Mouse (Mus musculus): ENCODE measurements at regions not wholly inside any gene's neighbourhood (a gene's known extent, or its start where the extent isn't known, plus 50 kb on each side); places are given as distances from the start of the nearest gene placed in this dataset.

DNA sequence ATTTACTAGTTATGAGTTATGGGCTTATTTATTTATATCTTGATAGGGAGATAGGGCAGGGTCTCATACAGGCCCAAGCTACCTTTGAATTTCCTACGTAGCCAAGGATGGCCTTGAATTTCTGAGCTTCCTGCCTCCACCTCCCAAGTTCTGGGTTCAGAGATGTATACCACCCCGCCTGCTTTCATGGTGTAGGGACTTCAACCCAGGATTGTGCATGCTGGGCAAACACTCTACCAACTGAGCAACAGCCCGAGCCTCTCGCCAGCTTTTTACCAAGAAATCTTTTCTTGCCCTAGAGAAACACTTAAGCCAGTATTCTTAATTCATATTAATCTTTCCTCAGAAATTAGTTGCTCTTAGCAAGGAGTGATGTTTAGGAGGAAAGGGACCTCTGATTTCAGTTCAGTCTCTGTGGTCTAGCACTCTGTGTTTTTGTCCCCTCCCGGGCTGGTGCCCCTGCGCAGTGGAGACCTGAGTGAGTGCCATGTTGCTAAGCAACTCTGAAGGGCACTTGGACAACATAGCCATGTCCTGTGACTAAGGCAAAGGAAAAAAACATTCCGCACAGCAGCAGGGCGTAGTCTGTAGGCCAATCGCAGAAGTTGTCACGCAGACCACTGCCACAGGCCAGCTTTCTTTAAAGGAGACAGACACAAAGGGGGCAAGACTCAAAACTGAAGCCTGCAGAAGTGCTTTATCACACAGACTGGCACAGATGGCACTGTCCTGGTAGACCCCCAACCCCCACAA is 83.2 kb upstream of the Gm6793 start:
- ATAC-seq (ENCODE audit: insufficient read depth, low read depth): peak; percentile 99
- 52% methylated on average over 10 of the region's 10 CpGs for WGBS
- Histone ChIP-seq H3K36me3 (replicated peaks; ENCODE audit: control insufficient read depth, insufficient read depth, low read length) (no peaks in the 10 kb centered on the region), H3K27ac (ENCODE audit: low read depth) (peak overlapping the region; percentile 86), H3K4me1 (ENCODE audit: control insufficient read depth, insufficient read depth) (no peaks in the 10 kb centered on the region), H3K4me3 (ENCODE audit: low read depth, low read length) (no peak overlapping the region), H3K9me3 (replicated peaks; ENCODE audit: control insufficient read depth, low read length) (no peaks in the 10 kb centered on the region), H3K4me2 (ENCODE audit: low read depth, low read length) (no peak overlapping the region), H3K27me3 (ENCODE audit: control insufficient read depth, insufficient read depth, low read length) (no peaks in the 10 kb centered on the region), H3K9ac (replicated peaks; ENCODE audit: low read depth, low read length) (no peak overlapping the region)
- TF ChIP-seq CTCF (IDR thresholded peaks at IDR 0.05; ENCODE audit: low read depth) (no peak), EP300 (IDR thresholded peaks at IDR 0.05; ENCODE audit: low read depth) (no peak)
- peak; percentile 85 for DNase-seq (ENCODE audit: low spot score)

- Histone ChIP-seq H3K9ac (replicated peaks; ENCODE audit: low read depth, low read length) (no peak overlapping the region), H3K36me3 (replicated peaks; ENCODE audit: control insufficient read depth, insufficient read depth, low read length) (no peaks in the 10 kb centered on the region), H3K27ac (ENCODE audit: low read depth) (no peak overlapping the region), H3K4me1 (ENCODE audit: control insufficient read depth, insufficient read depth) (no peaks in the 10 kb centered on the region), H3K4me3 (ENCODE audit: low read depth, low read length) (no peak overlapping the region), H3K27me3 (ENCODE audit: control insufficient read depth, insufficient read depth, low read length) (no peaks in the 10 kb centered on the region), H3K9me3 (replicated peaks; ENCODE audit: control insufficient read depth, low read length) (no peaks in the 10 kb centered on the region; the same call in 1 of the 2 replicates), H3K4me2 (ENCODE audit: low read depth, low read length) (no peak overlapping the region)
- no peak for ATAC-seq (ENCODE audit: insufficient read depth, low read depth)
- TF ChIP-seq EP300 (IDR thresholded peaks at IDR 0.05; ENCODE audit: low read depth): no peak
- TF ChIP-seq CTCF (IDR thresholded peaks at IDR 0.05; ENCODE audit: low read depth): no peak
- 68% methylated on average over 2 of the region's 2 CpGs for WGBS
- DNase-seq (ENCODE audit: low spot score): no peak
Measured at GRCm38 (mm10) chr8:112094881-112095280, 80.0 kb upstream of the Gm6793 start.

DNA sequence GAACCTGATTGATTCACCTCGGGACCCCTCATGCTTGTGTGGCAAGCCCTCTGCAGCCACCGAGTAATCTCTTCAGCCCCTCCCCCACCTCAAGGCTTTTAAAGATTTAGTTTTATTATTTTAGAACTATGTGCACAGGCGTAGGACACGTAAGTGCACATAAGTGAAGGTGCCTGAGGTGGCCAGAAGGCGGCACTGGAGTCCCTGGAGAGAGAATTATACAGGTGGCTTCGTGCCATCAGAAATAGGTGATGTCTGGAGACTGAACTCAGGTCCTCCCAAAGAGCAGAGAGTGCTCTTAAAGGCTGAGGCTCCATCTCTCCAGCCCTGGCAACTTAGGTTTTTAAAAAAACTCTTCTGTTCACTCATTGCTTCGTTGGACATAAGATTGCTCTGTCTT is 78.7 kb upstream of the Gm6793 start:
- no peaks in the 10 kb centered on the region for H3K27me3 ChIP-seq (ENCODE audit: control insufficient read depth, insufficient read depth, low read length)
- TF ChIP-seq CTCF (IDR thresholded peaks at IDR 0.05; ENCODE audit: low read depth) (peak; percentile 22; the same call in 1 of the 2 replicates), EP300 (IDR thresholded peaks at IDR 0.05; ENCODE audit: low read depth) (no peak)
- WGBS: 62% methylated on average over 7 of the region's 7 CpGs
- H3K27ac ChIP-seq (ENCODE audit: low read depth): no peak overlapping the region
- no peak for DNase-seq (ENCODE audit: low spot score)
- no peaks in the 10 kb centered on the region for H3K4me1 ChIP-seq (ENCODE audit: control insufficient read depth, insufficient read depth)
- H3K4me3 ChIP-seq (ENCODE audit: low read depth, low read length): no peak overlapping the region
- no peak overlapping the region for H3K9ac ChIP-seq (replicated peaks; ENCODE audit: low read depth, low read length)
- no peaks in the 10 kb centered on the region for H3K36me3 ChIP-seq (replicated peaks; ENCODE audit: control insufficient read depth, insufficient read depth, low read length)
- H3K4me2 ChIP-seq (ENCODE audit: low read depth, low read length): no peak overlapping the region
- H3K9me3 ChIP-seq (replicated peaks; ENCODE audit: control insufficient read depth, low read length): no peaks in the 10 kb centered on the region; the same call in 1 of the 2 replicates
- no peak for ATAC-seq (ENCODE audit: insufficient read depth, low read depth)

DNA sequence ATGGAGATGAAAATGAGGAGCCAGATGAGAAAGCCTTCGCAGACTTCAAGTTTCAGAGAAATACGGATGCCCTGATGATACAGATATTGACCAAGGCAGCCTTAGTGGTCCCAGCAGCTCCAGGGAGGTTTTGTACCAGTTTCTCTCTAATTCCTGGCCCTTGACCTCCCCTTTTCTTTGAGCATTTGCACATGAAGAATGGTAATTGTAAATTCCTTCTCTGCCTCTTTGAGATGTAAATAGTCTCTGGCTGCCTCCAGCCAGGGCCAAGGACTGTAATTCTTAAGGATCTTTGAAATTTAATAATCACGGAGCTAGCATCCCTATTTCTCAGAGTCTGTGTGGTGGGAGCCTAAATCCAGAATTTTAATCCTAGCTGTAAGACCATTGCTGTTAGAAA is 78.0 kb upstream of the Gm6793 start:
- Histone ChIP-seq H3K4me2 (ENCODE audit: low read depth, low read length) (no peak overlapping the region), H3K4me1 (ENCODE audit: control insufficient read depth, insufficient read depth) (no peaks in the 10 kb centered on the region), H3K27me3 (ENCODE audit: control insufficient read depth, insufficient read depth, low read length) (no peaks in the 10 kb centered on the region), H3K27ac (ENCODE audit: low read depth) (no peak overlapping the region), H3K4me3 (ENCODE audit: low read depth, low read length) (no peak overlapping the region), H3K9me3 (replicated peaks; ENCODE audit: control insufficient read depth, low read length) (no peaks in the 10 kb centered on the region; the same call in 1 of the 2 replicates), H3K9ac (replicated peaks; ENCODE audit: low read depth, low read length) (no peak overlapping the region), H3K36me3 (replicated peaks; ENCODE audit: control insufficient read depth, insufficient read depth, low read length) (no peaks in the 10 kb centered on the region)
- WGBS: 51% methylated on average over 3 of the region's 3 CpGs
- DNase-seq (ENCODE audit: low spot score) (no peak), ATAC-seq (ENCODE audit: insufficient read depth, low read depth) (no peak)
- TF ChIP-seq CTCF (IDR thresholded peaks at IDR 0.05; ENCODE audit: low read depth) (no peak), EP300 (IDR thresholded peaks at IDR 0.05; ENCODE audit: low read depth) (no peak)

DNA sequence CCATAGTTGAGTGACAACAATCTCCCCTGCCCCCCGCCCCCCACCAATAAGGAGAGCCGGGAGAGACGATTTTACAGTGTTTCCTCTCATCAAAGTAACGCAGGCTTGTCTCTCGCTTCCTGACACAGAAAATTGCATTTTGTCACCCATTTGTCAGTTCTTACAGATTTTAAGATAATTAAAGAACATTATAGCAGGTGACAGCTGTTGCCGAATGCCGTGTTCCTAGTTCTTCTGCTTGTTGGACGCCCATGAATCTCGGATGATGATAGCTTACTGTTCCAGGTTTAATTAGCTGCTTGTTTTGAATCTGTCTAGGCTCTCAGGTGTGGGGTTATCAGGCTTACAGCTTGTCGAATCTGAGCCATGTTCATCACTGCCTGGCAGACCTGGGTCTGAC is 63.8 kb upstream of the Gm6793 start:
- no peaks in the 10 kb centered on the region for H3K27me3 ChIP-seq (ENCODE audit: control insufficient read depth, insufficient read depth, low read length)
- no peaks in the 10 kb centered on the region for H3K36me3 ChIP-seq (replicated peaks; ENCODE audit: control insufficient read depth, insufficient read depth, low read length)
- 70% methylated on average over 10 of the region's 10 CpGs for WGBS

GRCm38 (mm10) chr8:112072205-112072604 is 57.4 kb upstream of the Gm6793 start:
- ATAC-seq (ENCODE audit: insufficient read depth, low read depth): no peak
- Histone ChIP-seq H3K27ac (ENCODE audit: low read depth) (no peak overlapping the region), H3K9ac (replicated peaks; ENCODE audit: low read depth, low read length) (no peak overlapping the region), H3K4me1 (ENCODE audit: control insufficient read depth, insufficient read depth) (no peaks in the 10 kb centered on the region), H3K27me3 (ENCODE audit: control insufficient read depth, insufficient read depth, low read length) (no peaks in the 10 kb centered on the region), H3K36me3 (replicated peaks; ENCODE audit: control insufficient read depth, insufficient read depth, low read length) (no peaks in the 10 kb centered on the region), H3K4me3 (ENCODE audit: low read depth, low read length) (no peak overlapping the region), H3K9me3 (replicated peaks; ENCODE audit: control insufficient read depth, low read length) (no peaks in the 10 kb centered on the region), H3K4me2 (ENCODE audit: low read depth, low read length) (no peak overlapping the region)
- DNase-seq (ENCODE audit: low spot score): no peak
- 66% methylated on average over 14 of the region's 14 CpGs for WGBS
- no peak for TF ChIP-seq EP300 (IDR thresholded peaks at IDR 0.05; ENCODE audit: low read depth)

More for the DNA sequence above, 63.8 kb upstream of the Gm6793 start:
- Histone ChIP-seq H3K4me3 (ENCODE audit: low read depth, low read length) (no peak overlapping the region), H3K4me2 (ENCODE audit: low read depth, low read length) (no peak overlapping the region), H3K9me3 (replicated peaks; ENCODE audit: control insufficient read depth, low read length) (no peaks in the 10 kb centered on the region), H3K4me1 (ENCODE audit: control insufficient read depth, insufficient read depth) (no peaks in the 10 kb centered on the region), H3K27ac (ENCODE audit: low read depth) (no peak overlapping the region), H3K9ac (replicated peaks; ENCODE audit: low read depth, low read length) (no peak overlapping the region)
- no peak for DNase-seq (ENCODE audit: low spot score)
- no peak for TF ChIP-seq CTCF (IDR thresholded peaks at IDR 0.05; ENCODE audit: low read depth)
- no peak for TF ChIP-seq EP300 (IDR thresholded peaks at IDR 0.05; ENCODE audit: low read depth)
- no peak for ATAC-seq (ENCODE audit: insufficient read depth, low read depth)
